Mouse (Mus musculus): Measurements from ENCODE around the gene Ap2a1. TPM values are rescaled to one million over a fixed set of nuclear protein-coding genes. Genes with fewer than 3 reads are reported as not detected.
A peak's percentile ranks its signal among the peaks of the same experiment; 100 is the strongest.

Gene Ap2a1
- total RNA-seq, 1 experiment = 82.5 TPM

DNA sequence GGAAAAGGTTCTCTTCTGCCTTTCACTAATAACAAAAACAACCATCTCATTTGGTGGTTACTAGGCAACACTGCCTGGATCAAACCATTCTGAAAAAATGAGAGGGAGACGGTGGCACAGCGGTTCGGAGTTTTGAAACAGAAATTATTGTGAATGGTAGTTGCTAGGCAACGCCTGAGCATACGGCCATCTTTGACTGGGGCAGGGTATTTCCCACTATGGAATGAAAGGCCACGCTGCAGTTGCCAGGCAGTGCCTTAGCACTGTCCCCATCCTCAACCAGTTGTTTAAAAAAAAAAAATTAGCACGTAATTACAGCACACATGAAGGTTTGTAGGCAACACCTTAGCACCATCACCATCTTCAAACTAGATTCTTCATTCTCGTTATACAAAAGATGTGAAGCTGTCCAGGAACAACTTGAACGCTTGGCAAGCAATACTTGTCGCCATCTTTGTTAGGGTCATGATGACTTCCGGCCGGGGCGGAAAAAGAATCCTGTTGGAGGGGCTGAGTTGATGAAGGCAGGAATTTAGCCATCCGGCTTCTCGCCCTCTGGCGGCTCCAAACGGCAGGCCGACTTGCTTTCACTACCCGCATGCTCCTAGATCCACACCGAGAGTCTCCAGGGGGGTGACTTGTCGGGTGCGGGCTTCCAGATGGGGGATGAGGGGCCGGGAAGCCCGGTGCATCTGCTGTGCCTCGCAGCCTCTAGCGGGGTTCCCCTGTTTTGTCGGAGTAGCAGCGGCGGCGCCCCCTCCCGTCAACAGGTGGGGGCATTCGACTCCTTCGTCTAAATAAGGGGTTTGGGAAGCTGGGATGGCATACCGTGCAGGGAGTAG, 33.5 kb downstream of the Ap2a1 start, which contains the start of gene Fuz:
Fuz (plus strand) TSS at position 487 of the 842 bp plus-strand sequence.
- in situ Hi-C loops (cut with MboI; ENCODE audit: low sequenced_read_pairs in 2 of 2, unreplicated experiment in 2 of 2) = no loop called here
- Histone ChIP-seq H3K9ac (ENCODE audit: insufficient read depth, low read depth, low read length, poor library complexity, severe bottlenecking) (peak within 1 kb of the TSS; percentile 78), H3K4me1 (ENCODE audit: control insufficient read depth in 2 of 2, insufficient read depth in 2 of 2, low read length in 2 of 2, poor library complexity in 1 of 2) (peaks cover 0 to 8% of the 10 kb centered on the region in 2 experiments; a peak in 1 of 4 replicates), H3K27ac (ENCODE audit: insufficient read depth, low read depth, low read length, poor library complexity, severe bottlenecking) (peak within 1 kb of the TSS; percentile 16), H3K4me3 (ENCODE audit: insufficient read depth in 1 of 2, low read depth in 1 of 2, low read length in 2 of 2, poor library complexity in 1 of 2, severe bottlenecking in 1 of 2) (peak within 1 kb of the TSS; percentile 69 to 70), H3K36me3 (ENCODE audit: control insufficient read depth, insufficient read depth, low read length, poor library complexity, severe bottlenecking) (peaks cover 17% of the 10 kb centered on the region), H3K9me3 (ENCODE audit: control insufficient read depth, insufficient read depth, low read depth, low read length) (no peaks in the 10 kb centered on the region)
- peak; percentile 95 for DNase-seq (ENCODE audit: low read depth, low spot score)
- TF ChIP-seq CHD2 (IDR thresholded peaks at IDR 0.05; ENCODE audit: low read depth, low read length) = no peak
- TF ChIP-seq ZNF384 (IDR thresholded peaks at IDR 0.05; ENCODE audit: low read depth, low read length) = no peak
- peak; percentile 79 for TF ChIP-seq HCFC1 (IDR thresholded peaks at IDR 0.05; ENCODE audit: borderline replicate concordance, insufficient read depth, low read length)

DNA sequence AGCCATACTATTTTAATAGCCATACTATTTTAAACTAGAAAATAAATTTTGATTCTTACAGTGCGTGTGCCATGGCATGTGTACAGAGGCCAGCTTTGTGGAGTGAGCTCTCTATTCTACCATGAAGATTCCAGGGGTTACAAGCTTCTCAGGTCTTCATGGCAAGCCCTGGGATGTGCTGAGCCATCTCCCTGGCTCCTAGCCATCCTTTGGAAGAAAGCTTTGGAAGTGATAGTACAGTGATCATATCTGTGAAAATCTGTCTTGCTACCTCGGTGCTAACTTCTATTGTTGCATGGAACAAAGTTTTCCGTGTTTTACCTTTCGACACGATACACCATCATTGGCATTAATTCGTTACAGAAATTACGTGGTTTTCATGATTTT, 34.1 kb downstream of the Ap2a1 start:
- peak overlapping the region in 1 of 2 experiments; percentile 40; a peak in 1 of 4 replicates for H3K4me3 ChIP-seq (ENCODE audit: insufficient read depth in 1 of 2, low read depth in 1 of 2, low read length in 2 of 2, poor library complexity in 1 of 2, severe bottlenecking in 1 of 2)
- H3K27ac ChIP-seq (ENCODE audit: insufficient read depth, low read depth, low read length, poor library complexity, severe bottlenecking) = no peak overlapping the region
- H3K4me1 ChIP-seq (ENCODE audit: control insufficient read depth in 2 of 2, insufficient read depth in 2 of 2, low read length in 2 of 2, poor library complexity in 1 of 2) = peaks cover 0 to 12% of the 10 kb centered on the region in 2 experiments; a peak in 1 of 4 replicates

DNA sequence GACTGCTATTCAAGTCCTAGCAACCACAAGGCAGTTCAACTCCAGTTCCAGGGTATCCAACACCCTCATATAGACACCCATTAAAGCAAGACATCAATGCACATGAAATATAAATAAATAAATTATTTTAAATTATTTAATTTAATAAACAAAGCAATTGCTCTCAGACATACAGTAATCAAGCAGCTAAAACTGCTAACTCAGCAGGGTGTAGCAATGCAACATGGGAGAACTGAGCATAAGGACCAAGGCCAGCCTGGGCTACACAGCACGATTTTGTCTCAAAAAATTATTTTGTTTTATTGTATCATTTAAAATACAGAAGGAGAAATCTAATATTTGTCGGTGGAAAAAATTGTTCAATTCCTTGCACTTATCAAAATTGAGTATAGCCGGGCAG, 35.1 kb downstream of the Ap2a1 start:
- no peak overlapping the region for H3K27ac ChIP-seq (ENCODE audit: insufficient read depth, low read depth, low read length, poor library complexity, severe bottlenecking)
- no peak overlapping the region for H3K4me3 ChIP-seq (ENCODE audit: insufficient read depth in 1 of 2, low read depth in 1 of 2, low read length in 2 of 2, poor library complexity in 1 of 2, severe bottlenecking in 1 of 2)
- peaks cover 13% of the 10 kb centered on the region for H3K36me3 ChIP-seq (ENCODE audit: control insufficient read depth, insufficient read depth, low read length, poor library complexity, severe bottlenecking)
- peaks cover 0 to 12% of the 10 kb centered on the region in 2 experiments; a peak in 1 of 4 replicates for H3K4me1 ChIP-seq (ENCODE audit: control insufficient read depth in 2 of 2, insufficient read depth in 2 of 2, low read length in 2 of 2, poor library complexity in 1 of 2)
- H3K9ac ChIP-seq (ENCODE audit: insufficient read depth, low read depth, low read length, poor library complexity, severe bottlenecking) = no peak overlapping the region
- peak; percentile 64 for TF ChIP-seq MAFK (IDR thresholded peaks at IDR 0.05; ENCODE audit: insufficient read depth, low read depth, low read length)
- no peak for TF ChIP-seq CHD2 (IDR thresholded peaks at IDR 0.05; ENCODE audit: low read depth, low read length)
- in situ Hi-C loops (cut with MboI; ENCODE audit: low sequenced_read_pairs in 2 of 2, unreplicated experiment in 2 of 2) = no loop called here
- no peak for DNase-seq (ENCODE audit: low read depth, low spot score)
- H3K9me3 ChIP-seq (ENCODE audit: control insufficient read depth, insufficient read depth, low read depth, low read length) = no peaks in the 10 kb centered on the region

More for the DNA sequence above, 34.1 kb downstream of the Ap2a1 start:
- DNase-seq (ENCODE audit: low read depth, low spot score) = no peak
- peaks cover 19% of the 10 kb centered on the region for H3K36me3 ChIP-seq (ENCODE audit: control insufficient read depth, insufficient read depth, low read length, poor library complexity, severe bottlenecking)
- TF ChIP-seq CHD2 (IDR thresholded peaks at IDR 0.05; ENCODE audit: low read depth, low read length) (no peak), MAFK (IDR thresholded peaks at IDR 0.05; ENCODE audit: insufficient read depth, low read depth, low read length) (no peak), ZC3H11A (IDR thresholded peaks at IDR 0.05; ENCODE audit: borderline replicate concordance, low read depth, low read length) (no peak), ZNF384 (IDR thresholded peaks at IDR 0.05; ENCODE audit: low read depth, low read length) (no peak), HCFC1 (IDR thresholded peaks at IDR 0.05; ENCODE audit: borderline replicate concordance, insufficient read depth, low read length) (no peak)
- no peak overlapping the region for H3K9ac ChIP-seq (ENCODE audit: insufficient read depth, low read depth, low read length, poor library complexity, severe bottlenecking)
- H3K9me3 ChIP-seq (ENCODE audit: control insufficient read depth, insufficient read depth, low read depth, low read length) = no peaks in the 10 kb centered on the region
- in situ Hi-C loops (cut with MboI; ENCODE audit: low sequenced_read_pairs in 2 of 2, unreplicated experiment in 2 of 2) = no loop called here

DNA sequence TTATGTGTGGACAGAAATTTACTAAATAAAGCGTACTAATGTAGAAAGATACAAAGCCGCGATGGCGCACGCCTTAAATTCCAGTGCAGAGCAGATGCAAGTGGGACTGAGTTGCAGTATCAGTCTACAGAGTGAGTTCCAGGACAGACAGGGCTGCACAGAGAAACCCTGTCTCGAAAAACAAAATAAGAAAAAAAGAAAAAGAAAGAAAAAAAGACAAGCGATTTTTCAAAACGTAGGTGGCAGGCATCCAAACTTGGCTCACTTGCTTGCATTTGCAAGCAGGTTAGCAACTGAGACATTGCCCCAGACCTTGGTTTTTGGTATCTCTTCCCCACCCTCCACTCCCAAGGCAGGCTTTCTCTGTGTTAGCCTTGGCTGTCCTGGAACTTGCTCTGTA, 36.1 kb downstream of the Ap2a1 start:
- no peak for DNase-seq (ENCODE audit: low read depth, low spot score)
- peaks cover 20% of the 10 kb centered on the region for H3K36me3 ChIP-seq (ENCODE audit: control insufficient read depth, insufficient read depth, low read length, poor library complexity, severe bottlenecking)
- no peak overlapping the region for H3K27ac ChIP-seq (ENCODE audit: insufficient read depth, low read depth, low read length, poor library complexity, severe bottlenecking)
- H3K9me3 ChIP-seq (ENCODE audit: control insufficient read depth, insufficient read depth, low read depth, low read length) = no peaks in the 10 kb centered on the region
- in situ Hi-C loops (cut with MboI; ENCODE audit: low sequenced_read_pairs in 2 of 2, unreplicated experiment in 2 of 2) = no loop called here
- H3K4me1 ChIP-seq (ENCODE audit: control insufficient read depth in 2 of 2, insufficient read depth in 2 of 2, low read length in 2 of 2, poor library complexity in 1 of 2) = peaks cover 0 to 12% of the 10 kb centered on the region in 2 experiments; a peak in 1 of 4 replicates
- no peak overlapping the region for H3K4me3 ChIP-seq (ENCODE audit: insufficient read depth in 1 of 2, low read depth in 1 of 2, low read length in 2 of 2, poor library complexity in 1 of 2, severe bottlenecking in 1 of 2)
- TF ChIP-seq ZNF384 (IDR thresholded peaks at IDR 0.05; ENCODE audit: low read depth, low read length) (no peak), CHD2 (IDR thresholded peaks at IDR 0.05; ENCODE audit: low read depth, low read length) (no peak), ZC3H11A (IDR thresholded peaks at IDR 0.05; ENCODE audit: borderline replicate concordance, low read depth, low read length) (no peak), HCFC1 (IDR thresholded peaks at IDR 0.05; ENCODE audit: borderline replicate concordance, insufficient read depth, low read length) (no peak), MAFK (IDR thresholded peaks at IDR 0.05; ENCODE audit: insufficient read depth, low read depth, low read length) (no peak)
- H3K9ac ChIP-seq (ENCODE audit: insufficient read depth, low read depth, low read length, poor library complexity, severe bottlenecking) = no peak overlapping the region

Data from ES-E14 (cell line).